Mouse (Mus musculus) liver (tissue): ENCODE data around the gene Prickle1.
A peak's percentile ranks its signal among the peaks of the same experiment; 100 is the strongest.

ENCODE experiments used
- DNase-seq: peaks from one replicate; pipeline ENCODE4 v3.0.0-alpha.2; 2020; ENCODE audit warnings: mixed read lengths

The Prickle1 gene

DNA sequence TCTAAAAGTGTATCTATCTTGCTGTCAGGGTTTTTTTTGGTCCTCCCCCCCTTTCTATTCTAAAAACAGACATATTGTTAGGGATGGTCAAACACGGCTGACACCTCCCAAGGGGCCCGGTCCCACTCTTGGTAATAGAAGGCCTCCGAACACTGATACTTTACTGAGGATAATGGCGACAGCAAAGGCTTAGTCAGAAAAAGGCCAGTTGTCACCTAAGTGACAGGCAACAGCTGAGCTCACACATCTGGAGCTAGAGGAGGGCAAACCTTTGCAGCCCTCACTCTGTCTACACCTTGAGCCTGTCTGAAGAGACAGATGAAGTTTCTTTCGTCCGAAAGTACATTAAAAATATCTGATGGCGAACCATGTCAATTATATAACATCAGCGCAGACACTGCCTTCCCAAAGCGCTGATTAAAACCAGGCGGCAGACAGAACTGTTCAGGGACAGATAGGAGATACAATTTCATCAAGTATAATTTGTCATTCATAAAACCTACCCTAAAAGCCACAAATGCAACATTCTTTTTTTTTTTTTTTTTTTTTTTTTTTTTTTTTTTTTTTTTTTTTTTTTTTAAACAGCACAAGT lies 1.3 kb downstream of the Prickle1 start:
- DNase-seq = peak; percentile 26

- peak; percentile 55 for DNase-seq
Measured at GRCm38 (mm10) chr15:93592596-93592995, 3.1 kb downstream of the Prickle1 start.

- DNase-seq = peak; percentile 58
Measured at GRCm38 (mm10) chr15:93591831-93592321, 3.8 kb downstream of the Prickle1 start.

GRCm38 (mm10) chr15:93591371-93591770 lies 4.3 kb downstream of the Prickle1 start:
- DNase-seq = no peak

DNA sequence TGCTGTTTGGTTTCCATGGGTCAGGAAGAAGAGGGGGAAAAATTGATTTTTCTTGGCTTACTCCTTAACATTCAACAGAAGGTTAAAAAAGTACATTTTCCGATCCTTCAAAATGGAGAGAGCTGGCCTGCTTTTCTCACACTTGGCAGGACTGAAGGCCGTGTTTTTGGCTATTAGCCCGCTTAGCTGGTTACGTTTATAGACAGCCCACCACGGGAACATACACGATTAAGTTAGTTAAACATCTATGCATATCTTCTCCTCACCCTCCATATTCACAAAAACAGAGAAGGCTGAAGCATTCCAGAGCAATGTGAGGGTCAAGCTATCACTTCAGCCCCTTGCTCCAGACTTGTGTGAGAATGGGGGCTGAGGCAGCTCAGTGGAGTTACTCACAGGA lies 7.3 kb downstream of the Prickle1 start:
- no peak for DNase-seq

DNA sequence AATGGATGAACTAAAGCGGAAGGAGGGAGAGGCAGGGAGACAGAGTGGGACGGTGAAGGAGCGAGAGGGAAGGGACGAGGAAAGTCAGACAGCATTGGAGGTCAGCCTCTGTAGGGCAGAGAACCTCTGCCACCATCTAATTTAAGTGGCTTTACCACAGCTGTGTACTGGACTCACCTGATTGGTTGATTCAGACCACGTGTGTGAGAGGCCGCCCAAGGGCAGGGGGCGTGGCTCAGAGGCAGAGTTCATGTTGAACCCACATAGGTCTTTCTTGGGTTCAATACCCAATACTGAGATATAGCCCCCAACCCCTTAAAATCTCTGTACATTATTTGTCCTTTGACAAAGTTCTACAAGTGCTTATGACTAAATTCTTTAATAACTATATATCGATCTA lies 8.0 kb downstream of the Prickle1 start:
- peak; percentile 31 for DNase-seq

- no peak for DNase-seq
Measured at GRCm38 (mm10) chr15:93583051-93583450, 12.6 kb downstream of the Prickle1 start.

GRCm38 (mm10) chr15:93581736-93582135 lies 14.0 kb downstream of the Prickle1 start:
- no peak for DNase-seq

GRCm38 (mm10) chr15:93579899-93580298 lies 15.8 kb downstream of the Prickle1 start:
- no peak for DNase-seq

DNA sequence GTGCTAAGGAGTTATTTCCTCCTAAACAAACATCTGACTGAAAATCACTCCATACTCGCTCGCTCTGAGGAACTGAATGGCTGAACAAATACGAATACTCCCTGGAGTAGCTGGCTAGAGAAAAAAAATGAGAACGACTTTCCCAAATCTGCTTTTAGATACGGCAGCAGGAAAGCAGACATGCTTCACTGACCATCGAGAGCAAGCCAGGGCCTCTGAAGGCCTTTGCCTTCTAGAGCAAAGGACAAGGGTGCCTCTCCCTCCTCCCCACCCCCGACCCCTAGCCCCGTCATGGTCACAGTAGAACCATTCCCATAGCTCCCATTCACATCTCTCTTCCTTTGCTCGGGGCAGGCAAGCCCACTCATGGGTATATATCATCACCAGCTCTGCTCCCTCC lies 16.6 kb downstream of the Prickle1 start:
- DNase-seq = no peak

GRCm38 (mm10) chr15:93576361-93576760 lies 19.3 kb downstream of the Prickle1 start:
- DNase-seq = no peak

DNA sequence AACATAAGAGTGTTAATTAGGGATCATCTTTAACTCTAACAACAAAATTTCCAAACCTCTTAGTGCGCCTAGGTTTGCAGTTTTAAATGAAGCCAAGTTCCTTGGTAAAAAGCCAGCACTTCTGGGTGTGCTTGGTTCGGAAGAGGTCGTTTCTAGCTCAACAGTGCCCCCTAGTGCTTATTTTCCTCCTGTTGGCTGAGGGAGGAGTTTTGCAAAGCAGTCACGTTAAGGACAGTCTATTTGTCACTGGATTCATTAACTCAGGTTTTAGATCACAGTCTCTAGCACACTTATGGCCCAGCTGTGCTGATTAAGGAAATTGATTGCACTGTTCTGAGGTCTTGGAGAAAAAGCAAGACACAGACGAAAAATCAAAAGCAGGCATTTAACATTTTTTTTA lies 19.8 kb downstream of the Prickle1 start:
- DNase-seq = peak; percentile 72

DNA sequence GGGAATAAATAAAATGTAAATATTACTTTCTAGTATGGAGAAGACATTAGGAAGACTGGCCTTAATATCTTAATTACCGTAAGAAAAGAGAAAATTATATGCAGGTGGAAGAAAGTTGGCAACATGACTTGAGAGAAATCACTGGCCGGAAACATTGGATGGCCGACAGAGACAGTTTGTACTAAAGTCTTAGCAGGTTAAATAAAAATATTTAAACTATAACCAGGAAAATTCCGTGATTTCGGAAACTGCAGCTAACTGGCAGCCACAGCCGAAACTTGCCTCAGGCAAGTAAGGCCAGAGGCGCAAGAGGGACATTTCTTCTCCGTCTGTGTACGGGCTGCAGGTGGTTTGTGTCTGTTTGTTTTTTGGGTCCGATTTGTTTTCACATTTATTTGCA lies 22.8 kb downstream of the Prickle1 start:
- DNase-seq = no peak

DNA sequence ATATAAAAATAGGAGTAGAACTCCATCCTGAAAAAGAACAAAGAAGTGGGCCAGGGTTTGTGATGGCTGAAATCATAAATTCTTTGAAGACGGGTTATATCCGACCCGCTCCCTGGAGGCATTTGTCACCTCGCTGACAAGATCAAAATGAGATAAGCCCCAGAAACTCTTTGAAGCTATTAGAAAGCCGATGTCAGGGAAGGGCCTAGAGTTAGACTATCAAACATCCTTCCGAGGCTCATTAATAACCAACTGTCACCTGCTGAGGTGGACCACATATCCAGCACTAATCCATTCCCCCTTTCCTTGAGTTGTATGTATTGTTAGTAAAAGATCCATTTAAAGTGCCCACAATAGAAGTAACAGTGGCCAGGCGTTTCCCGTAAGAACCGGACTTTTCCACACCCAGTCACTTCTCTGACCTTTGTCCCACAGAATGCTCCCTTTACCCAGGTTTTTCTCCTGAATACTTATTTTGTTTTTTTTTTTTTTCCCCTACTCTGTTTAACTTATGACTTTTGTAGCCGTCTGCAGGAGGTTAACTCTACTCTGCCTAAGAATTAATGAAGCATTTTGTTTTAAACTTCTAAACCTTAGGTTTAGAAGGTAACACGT lies 24.7 kb downstream of the Prickle1 start:
- DNase-seq = no peak

- no peak for DNase-seq
Measured at GRCm38 (mm10) chr15:93568911-93569310, 26.8 kb downstream of the Prickle1 start.

DNA sequence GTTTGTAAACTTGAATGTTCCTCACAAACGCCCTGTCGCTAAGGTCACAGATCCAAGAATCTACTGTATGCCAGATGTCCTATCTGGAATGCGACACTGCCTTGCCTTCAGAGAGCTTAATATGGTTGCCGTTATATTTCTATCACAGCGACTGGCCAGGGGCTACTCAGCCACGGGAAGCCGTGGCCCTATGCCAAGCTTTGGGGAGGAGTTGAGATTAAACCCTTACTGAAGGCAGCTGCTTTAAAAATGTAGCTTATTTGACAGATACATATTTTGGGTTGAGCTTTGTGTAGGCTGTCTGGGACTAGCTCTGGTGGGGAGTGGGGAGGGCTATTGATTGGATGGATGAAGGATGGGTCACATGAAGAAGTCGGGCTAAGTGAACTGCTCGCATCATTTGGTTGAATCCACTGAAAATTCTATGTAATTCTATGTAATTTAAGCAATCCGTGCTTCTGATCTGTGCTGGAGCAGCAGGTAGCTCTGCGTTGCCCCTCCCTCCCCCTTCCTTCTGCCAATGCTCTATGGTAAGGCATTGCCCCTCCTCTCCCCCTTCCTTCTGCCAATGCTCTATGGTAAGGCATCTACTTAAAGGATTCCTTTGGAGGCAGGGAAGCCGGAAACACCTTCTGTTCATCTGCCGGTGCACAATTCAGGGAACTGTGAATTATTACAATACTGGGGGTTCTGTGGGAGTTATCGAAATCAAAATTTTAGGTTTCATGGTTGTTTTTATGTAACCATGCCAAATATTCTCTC lies 28.0 kb downstream of the Prickle1 start:
- no peak for DNase-seq

- DNase-seq = no peak
Measured at GRCm38 (mm10) chr15:93563491-93563890, 32.2 kb downstream of the Prickle1 start.

DNA sequence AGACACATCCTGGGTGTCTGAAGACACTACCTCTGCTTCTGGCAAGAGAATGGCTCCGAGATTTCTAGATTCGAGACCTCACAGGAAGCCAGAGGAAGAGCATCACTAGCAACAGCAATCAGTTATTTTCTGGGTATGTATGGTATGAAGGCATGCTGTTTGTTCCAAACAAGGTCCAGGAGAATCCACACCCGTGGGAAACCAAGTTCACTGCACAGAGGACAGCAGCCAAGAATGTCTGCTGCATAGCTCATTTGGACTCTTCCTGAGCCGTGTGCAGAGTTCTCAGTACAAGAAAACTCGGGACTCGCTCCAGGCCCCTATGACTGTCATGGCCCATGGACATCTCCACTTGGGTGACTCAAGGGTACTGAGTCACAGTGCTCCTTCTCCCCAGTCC lies 34.2 kb downstream of the Prickle1 start:
- no peak for DNase-seq

GRCm38 (mm10) chr15:93558421-93558820 lies 37.3 kb downstream of the Prickle1 start:
- no peak for DNase-seq

DNA sequence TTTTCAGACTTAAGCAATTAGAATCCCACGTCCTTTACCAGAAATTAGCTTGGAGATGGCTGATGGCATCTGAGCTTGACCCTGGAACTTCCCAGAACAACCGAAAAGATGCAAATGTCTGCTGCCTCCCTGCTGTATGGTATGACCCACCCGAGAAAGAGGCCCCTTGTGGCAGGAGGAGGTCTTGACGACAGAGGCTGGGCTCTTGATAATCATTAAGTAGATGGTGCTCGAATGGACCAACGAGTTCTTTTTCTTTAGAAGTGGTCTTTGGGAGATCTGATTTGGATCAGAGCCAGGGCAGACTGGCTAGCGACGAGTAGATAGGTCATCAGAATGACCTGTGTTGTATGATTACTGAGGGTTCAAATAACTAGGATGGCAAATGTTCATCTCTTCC lies 40.0 kb downstream of the Prickle1 start:
- no peak for DNase-seq

DNA sequence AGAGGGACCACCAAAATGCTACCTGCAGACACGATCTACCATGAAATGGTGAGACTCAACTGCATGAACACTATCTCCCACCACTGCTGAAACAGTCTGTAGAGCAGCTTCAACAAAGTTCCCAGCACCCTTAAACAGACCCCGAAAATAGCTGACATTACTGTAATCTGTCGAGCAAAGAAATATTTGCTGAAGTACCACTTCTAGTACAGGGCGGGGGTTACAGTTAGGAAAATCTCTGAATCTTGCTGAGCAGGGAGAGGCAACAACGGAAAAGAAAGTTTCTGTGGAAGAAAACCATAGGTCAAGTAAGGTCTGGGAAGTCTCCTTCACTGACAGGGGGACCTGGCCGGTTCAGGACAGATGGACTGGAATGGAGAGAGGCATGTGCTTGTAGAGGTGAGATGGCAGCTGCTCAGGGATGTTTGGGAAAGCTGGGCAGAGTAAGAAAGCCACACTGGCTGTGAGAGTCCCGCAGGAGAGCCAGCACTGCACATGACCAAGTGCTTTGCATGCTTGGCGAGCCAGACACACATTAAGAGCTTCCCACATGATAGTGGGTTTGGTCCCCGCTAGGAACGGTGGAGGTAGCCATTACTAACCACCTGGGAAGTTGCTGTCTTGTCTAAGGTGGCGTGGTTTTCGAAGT lies 41.4 kb downstream of the Prickle1 start:
- no peak for DNase-seq

DNA sequence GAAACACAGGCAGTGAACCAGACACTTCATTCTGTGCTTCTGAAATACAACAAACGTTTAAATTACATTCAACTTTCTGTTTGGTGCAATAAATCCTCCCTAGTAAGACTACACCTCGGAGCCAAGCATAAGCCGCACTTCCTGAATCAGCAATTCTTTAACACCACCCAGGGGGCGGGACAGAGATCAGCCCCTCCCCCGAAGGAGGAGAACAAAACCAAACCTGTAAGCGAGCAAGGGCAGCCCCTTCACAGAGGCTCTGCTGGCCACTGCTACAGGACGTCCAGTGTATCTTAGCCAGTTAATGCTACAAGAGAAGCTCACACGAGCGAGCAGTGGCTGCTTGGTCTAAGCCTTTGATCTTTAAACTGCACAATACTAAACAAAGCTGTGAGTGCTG lies 43.5 kb downstream of the Prickle1 start:
- DNase-seq = peak; percentile 79

GRCm38 (mm10) chr15:93548297-93548696 lies 47.4 kb downstream of the Prickle1 start:
- no peak for DNase-seq

- DNase-seq = no peak
Measured at GRCm38 (mm10) chr15:93539415-93539814, 56.3 kb downstream of the Prickle1 start.
